Mouse (Mus musculus) telencephalon, adult 2 months (tissue): ENCODE measurements at regions not wholly inside any gene's neighbourhood (a gene's known extent, or its start where the extent isn't known, plus 50 kb on each side); places are given as distances from the start of the nearest gene placed in this dataset.
"Not testable (repeated sequence)": the region's sequence is repeated elsewhere in the genome, so short reads cannot be mapped to it uniquely, and the experiment has no call there.

Experiments
- DNase-seq: peaks from one replicate; pipeline ENCODE4 v3.0.0-alpha.2; 2011; ENCODE audit warnings: low read depth, low spot score

DNA sequence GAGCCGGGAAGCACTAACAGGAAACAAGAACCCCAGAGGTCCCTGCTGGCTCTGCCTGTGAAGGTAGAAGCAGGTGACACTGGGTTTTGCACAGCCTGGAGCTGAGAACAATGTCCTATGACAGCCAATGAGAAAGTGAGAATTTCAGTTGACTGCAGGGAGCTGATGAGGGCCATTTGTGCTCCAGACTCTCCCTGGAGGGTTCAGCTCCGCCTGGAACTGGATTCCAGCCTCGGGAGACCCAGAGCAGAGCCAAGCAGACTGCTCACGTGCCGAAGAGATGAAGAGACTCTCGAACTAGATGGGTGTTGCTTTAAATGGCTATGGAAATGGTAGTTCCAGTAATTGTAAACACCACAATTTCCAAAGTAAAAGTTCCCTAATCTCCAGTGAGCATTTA lies 93.5 kb downstream of the Cand1 start:
- no peak for DNase-seq

DNA sequence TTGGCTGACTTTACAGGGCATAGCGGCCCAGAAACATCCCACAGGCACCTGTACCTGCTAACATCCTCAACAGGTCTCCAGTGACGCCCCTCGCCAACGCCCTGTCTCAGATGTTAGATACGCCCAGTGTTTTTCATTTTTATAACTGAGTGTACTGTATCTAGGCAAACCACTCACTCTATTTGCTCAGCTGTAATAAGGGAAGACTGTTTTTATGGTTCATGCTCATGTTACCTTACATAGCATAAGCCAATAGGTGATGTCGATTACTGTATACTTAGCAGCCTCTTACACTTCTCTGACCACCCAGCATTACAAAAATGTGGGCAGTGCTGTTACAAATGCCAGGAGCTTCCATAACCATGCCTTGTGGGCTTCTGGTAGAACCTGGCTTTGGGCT lies 97.0 kb downstream of the Cand1 start:
- no peak for DNase-seq

DNA sequence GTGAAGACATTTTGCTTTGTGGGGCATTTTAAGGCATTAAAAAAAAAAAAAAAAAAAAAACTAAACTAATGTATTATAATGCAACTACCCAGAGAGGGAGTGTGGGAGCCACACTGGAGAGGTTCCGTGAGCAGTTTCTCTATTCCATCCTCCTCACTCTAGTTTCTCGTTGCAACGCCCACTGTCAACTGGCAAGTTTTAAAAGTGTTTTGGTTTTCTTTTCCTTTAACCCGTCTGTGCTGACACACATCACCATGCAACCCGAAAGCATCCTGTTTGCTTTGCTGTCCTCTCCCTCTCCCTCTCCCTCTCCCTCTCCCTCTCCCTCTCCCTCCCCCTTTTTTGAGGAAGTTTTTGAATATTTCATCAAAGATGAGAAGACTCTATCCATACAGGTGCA lies 97.5 kb downstream of the Cand1 start:
- peak; percentile 50 for DNase-seq

DNA sequence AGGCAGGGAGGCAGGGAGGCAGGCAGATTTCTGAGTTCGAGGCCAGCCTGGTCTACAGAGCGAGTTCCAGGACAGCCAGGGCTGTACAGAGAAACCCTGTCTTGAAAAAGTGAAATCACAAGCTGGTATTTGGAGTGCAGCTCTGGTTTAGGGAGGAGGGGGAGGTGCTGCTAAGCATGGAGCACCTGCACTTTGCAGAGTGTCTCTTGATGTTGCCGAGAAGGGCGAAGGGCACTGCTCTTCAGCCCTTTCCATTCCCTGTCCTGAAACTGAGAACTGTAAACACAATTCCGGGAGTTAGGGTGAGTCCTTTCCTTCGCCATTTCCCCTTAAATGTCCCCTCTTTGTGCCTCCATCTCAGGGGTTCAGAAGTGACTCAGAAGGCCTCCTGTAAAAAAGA lies 101.6 kb downstream of the Cand1 start:
- DNase-seq, result no peak

DNA sequence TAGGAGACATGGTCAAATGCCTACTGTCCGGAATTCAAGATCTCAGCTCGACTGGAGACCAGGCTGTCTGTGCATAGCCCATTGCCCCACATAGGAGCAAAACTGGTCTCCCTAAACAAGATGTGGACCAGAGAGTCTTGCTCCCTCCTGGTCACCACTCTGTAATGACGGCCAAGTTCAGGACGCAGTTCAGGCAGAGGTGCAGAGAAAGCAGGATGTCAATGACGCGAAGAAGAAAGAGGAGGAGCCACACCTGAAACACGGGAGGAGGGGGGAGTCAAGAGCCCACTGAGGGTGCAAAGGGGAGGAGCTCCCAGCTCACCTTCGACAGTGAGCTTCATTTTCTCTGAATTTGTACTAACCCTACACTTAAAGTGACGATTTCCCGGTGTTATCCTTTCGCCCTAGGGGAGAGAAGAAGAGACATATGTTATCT lies 104.3 kb downstream of the Cand1 start:
- no peak for DNase-seq

DNA sequence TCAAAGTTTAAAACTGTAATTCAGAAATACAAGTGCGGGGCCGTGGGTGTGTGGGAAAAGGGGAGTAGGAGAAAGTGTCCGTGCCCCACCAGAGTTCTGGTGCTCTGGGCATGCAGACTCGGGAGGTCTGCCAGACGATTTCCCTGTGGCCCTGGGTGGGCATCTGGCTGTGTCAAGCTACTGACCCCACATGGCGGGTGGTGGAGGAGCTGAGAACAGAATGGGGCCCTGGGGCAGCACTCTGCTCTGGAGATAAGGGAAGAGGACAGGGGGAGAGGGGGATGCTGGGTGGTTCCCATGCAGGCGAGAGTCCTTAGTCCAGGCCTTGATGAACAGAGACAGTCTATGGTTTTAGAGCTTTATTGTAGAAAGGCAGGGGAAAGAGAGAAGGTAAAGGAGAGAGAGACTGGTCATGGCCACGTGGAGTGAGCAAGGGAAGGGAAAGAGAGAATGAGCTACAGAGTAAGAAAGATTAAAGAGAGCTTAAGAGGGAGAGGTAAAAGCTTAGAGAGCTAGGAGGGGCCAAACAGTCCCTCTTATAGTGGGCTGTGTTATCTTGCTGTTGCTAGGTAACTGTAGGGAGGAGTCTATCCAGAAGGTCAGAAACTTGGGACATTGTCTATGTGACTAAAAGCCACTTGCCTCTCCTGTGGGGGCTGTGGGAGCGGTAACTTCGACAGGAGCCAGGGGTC lies 104.9 kb downstream of the Cand1 start:
- DNase-seq, result no peak

DNA sequence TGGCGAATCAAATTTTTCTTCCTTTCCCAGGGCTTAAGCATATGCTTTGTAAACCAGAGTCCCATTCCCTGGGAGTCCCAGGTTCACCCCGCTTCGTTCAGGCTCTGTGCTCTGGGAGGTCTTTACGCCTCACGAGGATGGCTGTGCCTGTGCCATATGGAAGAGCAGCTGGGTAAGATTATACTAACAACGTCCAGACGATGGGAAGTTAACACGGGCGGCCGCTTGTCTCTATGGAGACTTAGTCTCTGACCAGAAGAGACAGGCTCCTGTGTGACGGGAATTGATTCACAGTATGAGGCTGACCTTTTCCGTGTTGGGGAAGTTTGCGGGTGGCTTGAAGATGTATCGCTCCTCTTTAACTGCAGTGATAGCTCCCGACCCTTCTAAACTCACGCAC lies 107.9 kb downstream of the Cand1 start:
- no peak for DNase-seq

DNA sequence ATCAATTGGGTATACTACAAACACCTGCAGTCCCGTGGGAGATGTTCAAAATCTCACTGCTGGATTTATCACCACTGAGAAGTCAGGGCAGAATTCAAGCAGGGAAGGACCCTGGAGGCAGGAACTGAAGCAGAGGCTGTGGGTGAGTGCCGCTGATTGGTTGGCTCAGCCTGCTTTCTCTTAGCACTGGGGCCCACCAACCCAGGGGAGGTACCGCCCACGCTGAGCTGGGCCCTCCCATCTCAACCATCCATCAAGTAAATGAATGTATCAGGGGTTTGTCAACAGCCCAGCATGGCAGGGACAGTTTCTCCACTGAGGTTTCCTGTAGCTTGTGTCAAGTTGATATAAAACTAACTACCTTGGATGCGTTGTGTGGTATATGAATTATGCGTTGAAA lies 109.2 kb downstream of the Cand1 start:
- no peak for DNase-seq

DNA sequence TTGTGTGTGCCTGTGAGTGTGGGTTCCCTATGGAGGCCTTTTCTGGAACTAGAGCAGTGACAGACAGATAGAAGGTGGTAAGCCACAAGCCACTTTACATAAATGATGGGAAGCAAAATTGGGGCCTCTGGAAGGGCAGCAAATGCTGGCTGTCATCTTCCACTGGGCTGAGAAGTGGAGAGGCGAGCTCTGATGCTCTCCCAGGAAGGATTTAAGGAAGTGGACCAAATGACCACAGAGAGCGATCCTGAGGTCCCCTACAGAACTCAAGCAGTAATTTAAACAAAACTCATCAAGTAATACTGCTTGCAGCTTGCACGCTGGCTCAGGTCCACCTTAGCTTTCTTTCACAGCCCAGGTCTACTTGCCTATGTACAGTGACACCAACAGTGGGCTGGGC lies 111.8 kb downstream of the Cand1 start:
- no peak for DNase-seq

DNA sequence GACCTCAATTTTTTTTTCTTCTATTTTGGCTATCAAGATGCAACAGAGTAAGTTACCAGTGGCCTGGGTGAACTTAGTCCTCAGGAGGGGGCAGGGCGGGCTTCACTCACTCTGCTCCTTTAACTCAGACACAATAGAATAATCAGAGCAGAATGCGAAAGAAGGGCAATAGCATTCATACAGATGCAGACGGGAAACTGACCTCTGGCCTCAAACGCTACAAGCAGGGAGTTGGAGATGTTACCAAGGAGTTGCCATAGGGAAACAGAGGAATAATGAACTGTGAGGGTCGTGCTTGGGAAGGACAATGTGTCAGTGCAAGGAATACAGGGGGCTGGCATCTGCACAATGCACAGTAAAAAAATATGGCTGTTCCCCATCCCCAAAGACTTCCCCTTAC lies 116.3 kb downstream of the Cand1 start:
- DNase-seq, result no peak

DNA sequence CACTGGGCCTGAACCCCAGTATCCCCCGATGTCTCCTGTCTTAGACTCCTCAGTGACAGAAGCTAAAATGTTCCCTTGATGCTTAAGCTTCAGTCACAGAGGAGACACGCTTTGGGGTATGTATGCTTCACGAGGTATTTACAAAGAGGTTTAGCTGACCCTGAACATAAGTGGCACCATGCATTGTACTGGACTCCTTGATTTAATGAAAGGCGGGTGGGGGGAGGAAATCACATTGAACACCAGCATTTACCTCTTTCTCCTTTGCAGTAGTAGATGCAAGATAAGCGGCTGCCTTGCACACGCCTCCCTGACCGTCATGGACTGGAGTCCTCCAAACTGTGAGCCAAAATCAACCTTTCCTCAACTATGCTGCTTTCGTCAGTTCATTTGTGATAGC lies 117.5 kb downstream of the Cand1 start:
- DNase-seq, result no peak

DNA sequence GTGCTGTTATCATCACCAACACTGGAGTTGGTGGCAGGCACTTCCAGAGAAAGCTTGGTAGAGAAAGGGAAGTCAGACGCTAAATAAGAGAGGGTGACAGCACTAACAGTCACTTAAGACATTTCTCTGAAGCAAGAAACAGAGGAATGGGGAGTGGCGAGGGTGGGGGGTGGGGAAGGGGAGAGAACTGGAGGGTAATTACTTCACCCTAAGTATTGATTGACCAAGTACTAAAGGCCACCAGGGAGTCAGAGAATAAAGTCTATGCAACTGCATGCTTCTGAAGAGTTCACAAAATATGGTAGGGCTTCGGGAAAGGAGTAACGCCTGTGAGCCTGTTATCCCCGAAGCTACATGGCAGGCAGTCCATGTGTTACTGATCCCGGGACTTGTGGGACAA lies 118.3 kb downstream of the Cand1 start:
- DNase-seq, result no peak

DNA sequence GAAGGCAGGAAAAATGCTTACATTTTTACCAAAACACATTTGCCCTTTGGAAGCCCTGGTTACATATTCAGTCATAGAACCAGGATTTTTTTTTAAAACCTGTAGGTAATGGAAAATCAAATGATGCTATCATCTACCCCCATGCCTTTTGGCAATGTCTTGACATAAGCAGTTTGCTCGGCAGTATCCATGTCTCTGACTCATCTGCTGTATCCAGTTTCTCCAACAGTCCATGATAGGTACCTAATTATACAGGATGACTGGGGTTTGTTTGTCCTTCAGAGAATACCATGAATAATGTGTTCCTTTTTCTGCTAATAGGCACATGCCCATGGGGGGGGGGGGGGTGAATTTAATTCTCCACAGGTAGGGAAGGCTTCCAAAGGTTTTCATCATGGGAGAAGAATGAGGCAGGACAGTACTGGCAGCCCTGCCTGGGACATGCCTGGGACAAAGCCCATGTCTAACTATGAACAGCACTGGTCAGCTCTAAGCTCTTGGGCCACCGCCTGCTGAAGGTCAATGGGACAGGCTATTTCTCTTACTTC lies 122.9 kb downstream of the Cand1 start:
- DNase-seq, result no peak

DNA sequence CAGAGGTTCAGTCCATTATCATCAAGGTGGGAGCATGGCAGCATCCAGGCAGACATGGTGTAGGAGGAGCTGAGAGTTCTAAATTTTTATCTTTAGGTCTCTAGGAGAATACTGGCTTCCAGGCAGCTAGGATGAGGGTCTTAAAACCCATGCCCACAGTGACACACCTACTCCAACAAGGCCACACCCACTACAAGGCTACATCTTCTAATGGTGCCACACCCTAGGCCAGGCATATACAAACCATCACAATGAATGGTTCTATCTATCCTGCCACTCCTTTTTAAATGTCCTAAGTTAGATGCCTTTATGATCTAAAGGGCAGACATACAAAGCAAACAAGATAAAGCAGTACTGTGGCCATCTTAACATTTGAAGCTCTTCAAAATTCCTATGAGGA lies 124.7 kb downstream of the Cand1 start:
- DNase-seq, result not testable (repeated sequence)

DNA sequence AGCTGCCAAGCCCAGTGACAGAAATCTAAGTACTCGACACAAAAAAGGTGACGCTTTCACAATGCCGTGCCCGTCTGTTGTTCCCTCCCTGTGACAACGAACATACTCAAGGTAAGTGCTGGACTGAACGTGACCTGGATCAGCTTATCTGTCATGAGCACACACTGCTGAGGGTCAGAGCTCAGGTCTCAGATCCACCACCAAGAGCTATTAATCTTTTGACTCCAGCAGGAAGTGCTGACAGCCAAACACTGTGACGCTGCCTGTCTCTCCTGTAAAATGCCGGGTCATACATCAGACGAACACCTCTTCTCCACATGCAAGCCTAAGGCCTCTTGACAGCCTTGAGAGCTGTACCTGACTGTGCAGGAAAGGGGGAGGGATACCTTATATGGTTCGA lies 125.2 kb downstream of the Cand1 start:
- DNase-seq, result no peak

DNA sequence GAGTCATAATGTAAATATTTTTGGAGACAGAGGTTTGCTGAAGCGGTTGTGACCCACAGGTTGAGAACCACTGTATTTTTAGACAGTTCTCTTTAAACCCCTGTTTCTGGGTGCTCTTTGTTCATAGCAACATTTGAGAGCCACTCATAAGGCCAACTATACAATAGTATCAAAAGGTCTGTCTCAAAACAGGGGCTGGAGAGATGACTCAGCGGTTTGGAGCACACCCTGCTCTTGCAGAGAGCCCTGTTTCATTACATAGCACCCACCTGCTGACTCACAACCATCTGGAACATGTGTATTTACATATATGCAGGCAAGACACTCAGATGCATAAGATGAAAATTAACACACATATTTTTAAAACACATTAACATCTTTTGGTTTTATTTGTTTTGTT lies 128.0 kb downstream of the Cand1 start:
- DNase-seq, result no peak

DNA sequence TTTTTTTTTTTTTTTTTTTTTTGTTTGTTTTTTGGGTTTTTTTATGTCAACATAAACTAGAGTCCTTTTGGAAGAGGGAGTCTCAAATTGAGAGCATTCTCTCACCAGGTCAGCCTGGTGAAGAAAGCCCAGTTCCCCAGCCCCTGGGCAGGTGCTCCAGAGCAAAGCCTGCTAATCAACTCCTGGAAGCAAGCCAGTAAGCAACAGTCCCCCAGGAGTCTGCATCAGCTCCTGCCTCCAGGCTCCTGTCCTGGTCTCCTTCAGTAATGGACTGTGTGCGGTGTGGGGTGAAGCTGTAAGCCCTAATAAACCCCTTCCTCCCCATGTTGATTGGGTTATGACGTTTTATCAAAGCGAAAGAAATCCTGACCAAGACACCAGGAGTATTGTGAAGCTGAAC lies 128.4 kb downstream of the Cand1 start:
- DNase-seq, result no peak

DNA sequence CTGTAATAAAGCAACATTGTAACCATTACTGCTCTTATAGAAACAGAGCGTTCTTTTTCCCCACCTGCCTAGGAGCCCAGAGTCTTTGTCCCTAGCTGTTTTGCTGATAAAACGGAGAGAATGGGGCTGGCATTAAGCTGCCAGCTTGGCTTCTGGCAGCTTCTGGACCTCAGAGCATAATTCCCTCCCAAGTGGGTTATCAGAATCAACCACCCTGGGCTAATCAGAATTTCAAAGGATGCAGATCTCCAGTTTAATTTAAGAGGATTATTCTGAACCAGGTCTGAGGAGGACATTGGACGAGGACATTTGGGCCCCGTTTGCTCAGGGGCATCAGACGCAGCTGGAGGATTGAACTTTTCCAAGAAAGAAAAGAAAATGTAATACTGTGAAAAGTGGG lies 129.2 kb downstream of the Cand1 start:
- no peak for DNase-seq

DNA sequence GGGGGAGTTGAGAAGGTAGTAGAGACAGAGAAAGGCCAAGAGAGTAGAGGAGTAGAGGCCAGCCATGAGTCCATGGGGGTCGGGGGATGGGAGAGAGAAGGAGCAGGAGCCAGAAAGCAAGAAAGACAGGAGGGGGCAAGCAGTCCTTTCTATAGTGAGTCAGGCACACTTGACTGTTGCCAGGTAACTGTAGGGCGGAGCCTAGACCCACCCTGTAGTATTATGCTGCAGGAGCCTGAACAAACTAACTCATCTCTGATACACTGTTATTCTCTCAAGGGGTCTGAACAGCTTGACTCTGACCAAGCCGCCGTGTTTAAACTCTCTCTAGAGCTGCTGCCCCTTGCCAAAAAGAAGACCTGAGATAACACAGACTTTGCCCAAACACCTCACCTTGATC lies 130.6 kb downstream of the Cand1 start:
- DNase-seq, result no peak

DNA sequence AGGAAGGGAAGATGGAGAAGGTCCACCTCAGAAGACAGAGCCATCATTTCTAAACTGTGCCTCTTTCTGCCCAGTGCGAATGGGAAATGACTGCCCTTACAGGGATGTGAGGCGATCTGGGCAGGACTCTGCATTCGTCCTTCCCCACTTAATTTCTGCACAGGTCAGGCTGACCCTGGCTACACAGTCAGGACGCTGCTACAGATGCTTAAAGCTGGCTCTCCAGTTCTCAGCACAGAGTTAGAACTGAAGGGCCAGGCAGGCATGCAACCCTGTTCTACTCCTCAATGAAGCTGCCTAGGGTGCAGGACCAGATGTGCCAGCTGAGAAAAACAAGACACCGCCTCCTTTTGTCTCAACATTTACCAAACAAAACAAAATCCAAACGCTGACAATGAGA lies 132.1 kb downstream of the Cand1 start:
- DNase-seq, result no peak

DNA sequence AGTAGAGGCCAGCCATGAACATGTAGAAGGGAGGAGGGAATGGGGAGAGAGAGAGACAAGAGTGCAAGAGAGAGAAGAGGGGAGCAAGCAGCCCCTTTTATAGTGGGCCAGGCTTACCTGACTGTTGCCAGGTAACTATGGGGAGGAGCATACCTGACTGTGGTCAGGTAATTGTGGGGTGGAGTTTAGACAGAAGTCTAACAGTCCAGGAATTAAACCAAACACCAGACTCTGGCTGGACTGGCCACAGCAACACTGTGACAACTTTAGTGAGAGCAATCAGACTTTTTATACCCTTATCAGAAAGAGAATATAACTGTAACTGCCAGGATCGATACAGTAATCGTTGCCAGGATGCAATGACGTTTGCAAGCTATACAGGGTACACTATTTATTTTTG lies 133.8 kb downstream of the Cand1 start:
- DNase-seq, result no peak

DNA sequence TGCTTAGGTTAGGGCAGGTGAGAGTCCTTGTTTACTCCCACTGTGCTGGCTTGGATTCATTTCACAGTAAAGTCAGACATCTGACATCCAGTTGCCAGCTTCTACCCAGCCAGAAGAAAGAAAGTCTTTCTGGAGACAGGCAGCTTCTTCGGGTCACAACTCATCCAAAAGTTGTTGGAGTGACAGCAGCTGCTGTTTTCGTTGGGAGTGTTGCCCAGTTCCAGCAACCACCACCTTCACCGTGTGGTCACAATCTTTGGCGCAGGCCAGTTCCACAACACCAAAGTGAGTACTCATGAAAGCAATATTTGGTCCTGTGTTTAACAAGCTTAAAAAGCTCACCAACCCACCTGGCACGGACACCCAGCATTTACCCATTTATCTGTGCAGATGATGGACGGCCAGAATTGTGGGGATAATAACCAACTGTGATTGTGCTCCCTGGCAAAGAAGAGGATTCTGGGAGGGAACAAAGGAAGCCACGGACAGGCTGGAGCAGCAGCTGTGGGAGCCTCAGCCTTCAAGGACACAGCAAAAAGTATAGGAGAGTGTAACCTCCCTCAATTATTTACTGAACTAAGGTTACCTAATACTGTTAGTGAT lies 134.5 kb downstream of the Cand1 start:
- no peak for DNase-seq

DNA sequence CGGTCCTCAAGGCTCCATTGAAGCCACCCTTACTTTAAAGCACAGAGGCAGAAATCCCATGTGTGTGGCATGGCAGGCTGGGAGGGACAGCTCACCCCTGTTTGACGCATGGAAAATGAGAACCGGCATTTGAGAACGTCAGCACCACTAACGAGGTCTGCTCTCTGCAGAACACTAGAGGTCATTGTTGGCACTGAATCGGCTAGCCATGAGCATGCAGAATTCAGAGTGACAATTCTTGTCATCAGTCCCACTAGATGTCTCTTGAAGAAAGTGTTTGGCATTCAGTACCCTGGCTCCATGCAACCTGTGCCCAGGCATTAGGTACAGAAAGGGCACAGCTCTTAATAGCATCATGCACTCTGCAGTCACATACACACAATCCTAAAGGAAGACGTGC lies 139.3 kb downstream of the Cand1 start:
- no peak for DNase-seq
